Mouse (Mus musculus): ENCODE measurements around the gene Krt5. TPM values are rescaled to one million over a fixed set of nuclear protein-coding genes. Genes with fewer than 3 reads are reported as not detected.

Gene Krt5
- total and polyA plus RNA-seq, 3 experiments = not detected

- dilution Hi-C loops (cut with MboI; ENCODE audit: extremely low pct_ligation_motif_present, extremely low pct_unique_long_range_greater_than_20kb, low sequenced_read_pairs) (no loop called here), in situ Hi-C loops (cut with MboI; ENCODE audit: low pct_ligation_motif_present, low pct_unique_long_range_greater_than_20kb, low sequenced_read_pairs) (no loop called here)
- Histone ChIP-seq H3K9me3 (replicated peaks; ENCODE audit: low read length) (no peaks in the 10 kb centered on the region), H3K36me3 (replicated peaks in 1 of 2; ENCODE audit: control insufficient read depth in 1 of 2, insufficient read depth in 1 of 2, low read length in 1 of 2) (no peaks in the 10 kb centered on the region), H3K79me2 (replicated peaks; ENCODE audit: control insufficient read depth, extremely low read depth, insufficient read depth, poor library complexity, severe bottlenecking) (no peaks in the 10 kb centered on the region), H3K9ac (ENCODE audit: insufficient read depth, low read depth) (no peak overlapping the region), H3K4me2 (ENCODE audit: insufficient read depth, low read depth, poor library complexity, severe bottlenecking) (no peak overlapping the region), H3K4me1 (ENCODE audit: control insufficient read depth in 1 of 2, insufficient read depth in 2 of 2) (0 out of 4 replicates have a peak, but pooled peaks cover 0 to 4% of the 10 kb centered on the region in 2 experiments), H3K27me3 (replicated peaks) (peaks cover 91% of the 10 kb centered on the region), H3K4me3 (replicated peaks in 1 of 3; ENCODE audit: low read depth in 2 of 3, low read length in 2 of 3, poor library complexity in 1 of 3) (no peak overlapping the region), H3K27ac (ENCODE audit: insufficient read depth, low read depth) (no peak overlapping the region)
- peak; percentile 3 for DNase-seq (ENCODE audit: extremely low read depth)
- TF ChIP-seq TCF12 (IDR thresholded peaks at IDR 0.05; ENCODE audit: low read depth, low read length) (no peak), CTCF (conservative IDR thresholded peaks at IDR 0.05 in 1 of 2, IDR thresholded peaks at IDR 0.05 in 1 of 2; ENCODE audit: low read depth in 2 of 2, low read length in 2 of 2) (peak; percentile 21 to 48; a peak in 2 of 4 replicates)
These were observed 4.0 kb downstream of the Krt5 start for GRCm38 (mm10) chr15:101708683-101709082.

- H3K79me2 ChIP-seq (replicated peaks; ENCODE audit: control insufficient read depth, extremely low read depth, insufficient read depth, poor library complexity, severe bottlenecking) = no peaks in the 10 kb centered on the region
- TF ChIP-seq TBP (conservative IDR thresholded peaks at IDR 0.05; ENCODE audit: low read depth, low read length) (no peak), MAX (IDR thresholded peaks at IDR 0.05; ENCODE audit: low read length) (no peak)
- no peak for DNase-seq (ENCODE audit: extremely low read depth)
- H3K4me2 ChIP-seq (ENCODE audit: insufficient read depth, low read depth, poor library complexity, severe bottlenecking) = no peak overlapping the region
- peaks cover 90% of the 10 kb centered on the region for H3K27me3 ChIP-seq (replicated peaks)
- in situ Hi-C loops (cut with MboI; ENCODE audit: low pct_ligation_motif_present, low pct_unique_long_range_greater_than_20kb, low sequenced_read_pairs) (no loop called here), dilution Hi-C loops (cut with MboI; ENCODE audit: extremely low pct_ligation_motif_present, extremely low pct_unique_long_range_greater_than_20kb, low sequenced_read_pairs) (no loop called here)
- no peaks in the 10 kb centered on the region for H3K9me3 ChIP-seq (replicated peaks; ENCODE audit: low read length)
- no peak overlapping the region for H3K27ac ChIP-seq (ENCODE audit: insufficient read depth, low read depth)
- no peak overlapping the region for H3K4me3 ChIP-seq (replicated peaks in 1 of 3; ENCODE audit: low read depth in 2 of 3, low read length in 2 of 3, poor library complexity in 1 of 3)
- H3K4me1 ChIP-seq (ENCODE audit: control insufficient read depth in 1 of 2, insufficient read depth in 2 of 2) = 0 out of 4 replicates have a peak, but pooled peaks cover 0 to 4% of the 10 kb centered on the region in 2 experiments
- H3K9ac ChIP-seq (ENCODE audit: insufficient read depth, low read depth) = no peak overlapping the region
- no peaks in the 10 kb centered on the region for H3K36me3 ChIP-seq (replicated peaks in 1 of 2; ENCODE audit: control insufficient read depth in 1 of 2, insufficient read depth in 1 of 2, low read length in 1 of 2)
These were observed 5.2 kb downstream of the Krt5 start for GRCm38 (mm10) chr15:101707454-101707853.

DNA sequence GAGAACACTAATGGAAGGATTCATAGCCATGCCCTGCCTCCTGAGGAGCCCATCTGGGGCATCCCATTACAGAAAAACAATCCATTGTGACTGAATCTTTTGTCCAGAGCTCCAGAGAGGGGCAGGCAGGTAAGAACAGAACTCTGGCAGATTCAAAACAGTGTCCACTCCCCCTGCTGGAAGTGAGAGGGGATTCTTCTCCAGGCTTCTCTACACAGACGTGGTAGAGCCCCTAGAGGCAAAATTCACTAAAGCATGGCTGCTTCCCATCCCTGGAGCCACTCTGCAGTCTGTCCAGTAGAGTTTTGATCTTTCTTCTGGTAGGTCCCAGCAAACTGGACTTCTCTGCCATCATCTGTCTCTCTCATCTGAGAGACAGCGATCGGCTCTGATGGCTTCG, 8.6 kb downstream of the Krt5 start:
- Histone ChIP-seq H3K4me3 (replicated peaks in 1 of 3; ENCODE audit: low read depth in 2 of 3, low read length in 2 of 3, poor library complexity in 1 of 3) (no peak overlapping the region), H3K9me3 (replicated peaks; ENCODE audit: low read length) (no peaks in the 10 kb centered on the region), H3K36me3 (replicated peaks in 1 of 2; ENCODE audit: control insufficient read depth in 1 of 2, insufficient read depth in 1 of 2, low read length in 1 of 2) (no peaks in the 10 kb centered on the region), H3K27ac (ENCODE audit: insufficient read depth, low read depth) (no peak overlapping the region), H3K79me2 (replicated peaks; ENCODE audit: control insufficient read depth, extremely low read depth, insufficient read depth, poor library complexity, severe bottlenecking) (no peaks in the 10 kb centered on the region), H3K4me1 (ENCODE audit: control insufficient read depth in 1 of 2, insufficient read depth in 2 of 2) (0 out of 4 replicates have a peak, but pooled peaks cover 0 to 4% of the 10 kb centered on the region in 2 experiments), H3K9ac (ENCODE audit: insufficient read depth, low read depth) (no peak overlapping the region), H3K27me3 (replicated peaks) (peaks cover 95% of the 10 kb centered on the region), H3K4me2 (ENCODE audit: insufficient read depth, low read depth, poor library complexity, severe bottlenecking) (no peak overlapping the region)
- peak; percentile 45 for DNase-seq (ENCODE audit: extremely low read depth)
- TF ChIP-seq USF2 (conservative IDR thresholded peaks at IDR 0.05; ENCODE audit: low read depth, low read length) = no peak
- no peak for TF ChIP-seq POLR2AphosphoS2 (IDR thresholded peaks at IDR 0.05; ENCODE audit: low read depth, low read length)
- TF ChIP-seq PAX5 (IDR thresholded peaks at IDR 0.05; ENCODE audit: low read length) = no peak
- peak; percentile 56 for TF ChIP-seq RAD21 (IDR thresholded peaks at IDR 0.05; ENCODE audit: low read depth, low read length)
- peak; percentile 68 for TF ChIP-seq SMC3 (IDR thresholded peaks at IDR 0.05; ENCODE audit: low read depth, low read length)
- no peak for TF ChIP-seq ELF1 (IDR thresholded peaks at IDR 0.05; ENCODE audit: low read depth, low read length)
- TF ChIP-seq TBP (conservative IDR thresholded peaks at IDR 0.05; ENCODE audit: low read depth, low read length) = no peak
- no peak for TF ChIP-seq RCOR1 (conservative IDR thresholded peaks at IDR 0.05; ENCODE audit: low read depth, low read length)
- TF ChIP-seq CTCF (conservative IDR thresholded peaks at IDR 0.05 in 1 of 2, IDR thresholded peaks at IDR 0.05 in 1 of 2; ENCODE audit: low read depth in 2 of 2, low read length in 2 of 2) = peak; percentile 24 to 90; a peak in 3 of 4 replicates
- dilution Hi-C loops (cut with MboI; ENCODE audit: extremely low pct_ligation_motif_present, extremely low pct_unique_long_range_greater_than_20kb, low sequenced_read_pairs) = no loop called here
- in situ Hi-C loops (cut with MboI; ENCODE audit: low pct_ligation_motif_present, low pct_unique_long_range_greater_than_20kb, low sequenced_read_pairs) = no loop called here

All from CH12.LX (cell line).